Mouse (Mus musculus): ENCODE data around the gene Phf3. TPM values are rescaled to one million over a fixed set of nuclear protein-coding genes. Genes with fewer than 3 reads are reported as not detected.
"Not testable (repeated sequence)": the region's sequence is repeated elsewhere in the genome, so short reads cannot be mapped to it uniquely, and the experiment has no call there.

Gene Phf3
- polyA plus RNA-seq, 1 experiment from 2014 or later = 30.9 TPM

GRCm38 (mm10) chr1:30780293-30780692, 93.4 kb downstream of the Phf3 start:
- DNase-seq (ENCODE audit: low spot score) (no peak), ATAC-seq (replicated peaks; ENCODE audit: low FRiP score, low read depth) (no peak)
- Histone ChIP-seq H3K9me3 (replicated peaks; ENCODE audit: low read length) (no peaks in the 10 kb centered on the region), H3K4me1 (replicated peaks; ENCODE audit: insufficient read depth, low read length) (no peaks in the 10 kb centered on the region), H3K36me3 (ENCODE audit: insufficient read depth, low read length) (no peaks in the 10 kb centered on the region), H3K4me2 (ENCODE audit: low read length) (no peak overlapping the region), H3K9ac (ENCODE audit: low read depth, low read length) (no peak overlapping the region), H3K27me3 (ENCODE audit: insufficient read depth, low read length) (no peaks in the 10 kb centered on the region), H3K4me3 (replicated peaks; ENCODE audit: low read depth, low read length) (no peak overlapping the region), H3K27ac (no peak overlapping the region)
- 49% methylated on average over 6 of the region's 6 CpGs for WGBS
- TF ChIP-seq CTCF (IDR thresholded peaks at IDR 0.05; ENCODE audit: low read depth) = peak; percentile 75

- H3K27ac ChIP-seq = no peak overlapping the region
- no peaks in the 10 kb centered on the region for H3K9me3 ChIP-seq (replicated peaks; ENCODE audit: low read length)
- no peaks in the 10 kb centered on the region for H3K36me3 ChIP-seq (ENCODE audit: insufficient read depth, low read length)
- H3K4me2 ChIP-seq (ENCODE audit: low read length) = no peak overlapping the region
- H3K27me3 ChIP-seq (ENCODE audit: insufficient read depth, low read length) = no peaks in the 10 kb centered on the region
- 86% methylated on average over 3 of the region's 3 CpGs for WGBS
- no peaks in the 10 kb centered on the region for H3K4me1 ChIP-seq (replicated peaks; ENCODE audit: insufficient read depth, low read length)
- DNase-seq (ENCODE audit: low spot score) = no peak
- no peak overlapping the region for H3K4me3 ChIP-seq (replicated peaks; ENCODE audit: low read depth, low read length)
- ATAC-seq (replicated peaks; ENCODE audit: low FRiP score, low read depth) = no peak
- TF ChIP-seq CTCF (IDR thresholded peaks at IDR 0.05; ENCODE audit: low read depth) = no peak
- H3K9ac ChIP-seq (ENCODE audit: low read depth, low read length) = no peak overlapping the region
Observed at GRCm38 (mm10) chr1:30779562-30779961, 94.2 kb downstream of the Phf3 start.

DNA sequence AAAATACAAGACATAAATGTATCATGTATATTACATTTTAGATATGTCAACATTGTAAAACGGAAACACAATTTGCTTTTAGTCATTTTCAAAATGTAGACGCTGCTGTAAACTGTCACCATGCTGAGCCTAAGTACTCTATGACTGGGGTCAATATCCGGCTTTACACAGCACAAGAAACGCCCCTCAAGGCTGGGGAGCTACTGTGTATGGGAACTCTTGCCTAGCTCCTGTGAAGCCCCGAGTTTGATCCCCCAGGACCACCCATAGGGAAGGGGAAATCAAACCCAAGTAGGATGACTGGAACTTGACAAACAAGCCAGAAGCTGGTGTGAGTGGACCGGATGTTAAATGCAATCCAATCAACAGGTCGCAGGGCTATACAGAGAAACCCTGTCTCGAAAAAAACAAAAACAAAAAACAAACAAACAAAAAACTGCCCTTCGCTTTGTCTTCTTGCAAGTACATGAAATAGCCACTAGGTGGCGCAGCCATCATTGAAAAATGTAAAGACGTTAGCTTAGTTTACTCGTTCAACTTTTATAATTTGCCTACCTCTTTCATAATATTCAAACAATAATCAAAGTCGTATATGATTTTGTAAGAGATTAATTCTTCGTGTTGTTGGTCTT, 95.2 kb downstream of the Phf3 start:
- DNase-seq (ENCODE audit: low spot score) = peak; percentile 79
- Histone ChIP-seq H3K4me3 (replicated peaks; ENCODE audit: low read depth, low read length) (no peak overlapping the region), H3K4me2 (ENCODE audit: low read length) (peak overlapping the region; percentile 37), H3K4me1 (replicated peaks; ENCODE audit: insufficient read depth, low read length) (no peaks in the 10 kb centered on the region), H3K27me3 (ENCODE audit: insufficient read depth, low read length) (no peaks in the 10 kb centered on the region), H3K9me3 (replicated peaks; ENCODE audit: low read length) (no peaks in the 10 kb centered on the region), H3K36me3 (ENCODE audit: insufficient read depth, low read length) (no peaks in the 10 kb centered on the region), H3K9ac (ENCODE audit: low read depth, low read length) (no peak overlapping the region), H3K27ac (no peak overlapping the region)
- WGBS = 17% methylated on average over 14 of the region's 14 CpGs
- peak; percentile 43; the same call in 1 of the 2 replicates for ATAC-seq (replicated peaks; ENCODE audit: low FRiP score, low read depth)
- peak; percentile 92 for TF ChIP-seq CTCF (IDR thresholded peaks at IDR 0.05; ENCODE audit: low read depth)

GRCm38 (mm10) chr1:30776196-30776595, 97.5 kb downstream of the Phf3 start:
- TF ChIP-seq CTCF (IDR thresholded peaks at IDR 0.05; ENCODE audit: low read depth) = peak; percentile 15; the same call in 1 of the 2 replicates
- H3K4me2 ChIP-seq (ENCODE audit: low read length) = no peak overlapping the region
- no peak overlapping the region for H3K4me3 ChIP-seq (replicated peaks; ENCODE audit: low read depth, low read length)
- H3K27ac ChIP-seq = no peak overlapping the region
- DNase-seq (ENCODE audit: low spot score) = peak; percentile 71
- H3K9me3 ChIP-seq (replicated peaks; ENCODE audit: low read length) = no peaks in the 10 kb centered on the region
- H3K27me3 ChIP-seq (ENCODE audit: insufficient read depth, low read length) = no peaks in the 10 kb centered on the region
- H3K36me3 ChIP-seq (ENCODE audit: insufficient read depth, low read length) = no peaks in the 10 kb centered on the region
- H3K9ac ChIP-seq (ENCODE audit: low read depth, low read length) = no peak overlapping the region
- ATAC-seq (replicated peaks; ENCODE audit: low FRiP score, low read depth) = no peak
- WGBS = 64% methylated on average over 2 of the region's 2 CpGs
- no peaks in the 10 kb centered on the region for H3K4me1 ChIP-seq (replicated peaks; ENCODE audit: insufficient read depth, low read length)

DNA sequence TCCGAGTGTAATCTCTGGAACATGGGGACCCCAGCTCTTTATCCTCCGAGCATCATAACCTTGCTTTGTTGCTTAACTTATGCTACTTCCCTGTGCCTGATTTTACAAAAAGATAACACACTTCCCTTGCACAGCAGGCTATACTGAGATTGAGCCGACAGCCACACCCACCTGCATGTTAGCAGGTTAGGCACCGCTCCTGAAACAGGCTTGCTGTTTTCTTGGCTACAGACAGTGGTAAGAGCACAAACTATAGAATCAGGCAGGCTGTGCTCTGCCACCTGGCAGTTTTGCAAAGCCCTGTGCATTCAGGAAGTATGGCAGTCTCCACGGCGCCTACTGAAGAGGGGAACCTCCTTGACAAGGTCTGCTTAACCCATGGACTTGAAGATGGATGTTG, 100.1 kb downstream of the Phf3 start:
- H3K9me3 ChIP-seq (replicated peaks; ENCODE audit: low read length) = no peaks in the 10 kb centered on the region
- H3K27ac ChIP-seq = no peak overlapping the region
- no peak overlapping the region for H3K4me3 ChIP-seq (replicated peaks; ENCODE audit: low read depth, low read length)
- 78% methylated on average over 6 of the region's 6 CpGs for WGBS
- H3K4me1 ChIP-seq (replicated peaks; ENCODE audit: insufficient read depth, low read length) = no peaks in the 10 kb centered on the region
- H3K27me3 ChIP-seq (ENCODE audit: insufficient read depth, low read length) = no peaks in the 10 kb centered on the region
- ATAC-seq (replicated peaks; ENCODE audit: low FRiP score, low read depth) (no peak), DNase-seq (ENCODE audit: low spot score) (no peak)
- no peak for TF ChIP-seq CTCF (IDR thresholded peaks at IDR 0.05; ENCODE audit: low read depth)
- H3K36me3 ChIP-seq (ENCODE audit: insufficient read depth, low read length) = no peaks in the 10 kb centered on the region
- H3K4me2 ChIP-seq (ENCODE audit: low read length) = no peak overlapping the region
- no peak overlapping the region for H3K9ac ChIP-seq (ENCODE audit: low read depth, low read length)

- TF ChIP-seq CTCF (IDR thresholded peaks at IDR 0.05; ENCODE audit: low read depth) = no peak
- ATAC-seq (replicated peaks; ENCODE audit: low FRiP score, low read depth) (no peak), DNase-seq (ENCODE audit: low spot score) (no peak)
- Histone ChIP-seq H3K9me3 (replicated peaks; ENCODE audit: low read length) (no peaks in the 10 kb centered on the region), H3K36me3 (ENCODE audit: insufficient read depth, low read length) (no peaks in the 10 kb centered on the region), H3K27ac (no peak overlapping the region), H3K9ac (ENCODE audit: low read depth, low read length) (no peak overlapping the region), H3K4me1 (replicated peaks; ENCODE audit: insufficient read depth, low read length) (no peaks in the 10 kb centered on the region), H3K4me2 (ENCODE audit: low read length) (no peak overlapping the region), H3K27me3 (ENCODE audit: insufficient read depth, low read length) (no peaks in the 10 kb centered on the region), H3K4me3 (replicated peaks; ENCODE audit: low read depth, low read length) (no peak overlapping the region)
- WGBS = 83% methylated on average over 7 of the region's 7 CpGs
Observed at GRCm38 (mm10) chr1:30772851-30773250, 100.9 kb downstream of the Phf3 start.

DNA sequence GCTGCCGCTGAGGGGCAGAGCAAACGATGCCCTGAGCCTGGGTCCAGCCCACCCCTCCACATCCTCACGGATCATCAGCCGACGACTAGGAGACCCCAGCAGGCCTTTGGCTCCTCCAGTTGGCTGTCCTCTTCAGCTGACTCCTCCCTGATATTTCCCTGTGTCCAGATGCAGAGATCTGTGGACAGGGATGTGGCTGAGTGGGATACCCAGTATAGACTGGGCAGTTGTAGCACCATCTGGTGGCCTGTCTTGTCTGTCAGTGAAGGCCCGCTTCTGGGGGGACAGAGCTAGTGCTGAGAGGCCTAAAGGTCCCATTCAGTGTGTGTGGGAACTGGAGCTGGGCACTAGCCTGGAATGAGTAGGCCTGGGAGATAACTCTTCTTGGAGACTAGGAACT, 101.9 kb downstream of the Phf3 start:
- Histone ChIP-seq H3K27ac (no peak overlapping the region), H3K9me3 (replicated peaks; ENCODE audit: low read length) (no peaks in the 10 kb centered on the region), H3K36me3 (ENCODE audit: insufficient read depth, low read length) (no peaks in the 10 kb centered on the region), H3K4me3 (replicated peaks; ENCODE audit: low read depth, low read length) (no peak overlapping the region), H3K4me1 (replicated peaks; ENCODE audit: insufficient read depth, low read length) (no peaks in the 10 kb centered on the region), H3K27me3 (ENCODE audit: insufficient read depth, low read length) (no peaks in the 10 kb centered on the region), H3K9ac (ENCODE audit: low read depth, low read length) (no peak overlapping the region), H3K4me2 (ENCODE audit: low read length) (no peak overlapping the region)
- no peak for DNase-seq (ENCODE audit: low spot score)
- peak; percentile 57; the same call in 1 of the 2 replicates for ATAC-seq (replicated peaks; ENCODE audit: low FRiP score, low read depth)
- TF ChIP-seq CTCF (IDR thresholded peaks at IDR 0.05; ENCODE audit: low read depth) = peak; percentile 63
- 69% methylated on average over 6 of the region's 6 CpGs for WGBS

GRCm38 (mm10) chr1:30770599-30770998, 103.1 kb downstream of the Phf3 start:
- DNase-seq (ENCODE audit: low spot score); ATAC-seq (replicated peaks; ENCODE audit: low FRiP score, low read depth): not testable (repeated sequence)
- 85% methylated on average over 10 of the region's 16 CpGs for WGBS

More at GRCm38 (mm10) chr1:30770599-30770998, 103.1 kb downstream of the Phf3 start:
- H3K4me1 ChIP-seq (replicated peaks; ENCODE audit: insufficient read depth, low read length); H3K27me3 ChIP-seq (ENCODE audit: insufficient read depth, low read length); H3K36me3 ChIP-seq (ENCODE audit: insufficient read depth, low read length); H3K4me2 ChIP-seq (ENCODE audit: low read length); H3K9ac ChIP-seq (ENCODE audit: low read depth, low read length); H3K27ac ChIP-seq; H3K9me3 ChIP-seq (replicated peaks; ENCODE audit: low read length); H3K4me3 ChIP-seq (replicated peaks; ENCODE audit: low read depth, low read length): not testable (repeated sequence)
